Mouse (Mus musculus): Measurements from ENCODE around the gene Fto. TPM values are rescaled to one million over a fixed set of nuclear protein-coding genes. Genes with fewer than 3 reads are reported as not detected.

The Fto gene
- polyA plus RNA-seq, 1 experiment from 2014 or later: 86.9 TPM

GRCm38 (mm10) chr8:91363272-91363860 lies 50.0 kb downstream of the Fto start:
- Histone ChIP-seq H3K4me2 (no peak overlapping the region), H3K9me3 (replicated peaks) (no peaks in the 10 kb centered on the region), H3K36me3 (no peaks in the 10 kb centered on the region), H3K4me1 (peaks cover 22% of the 10 kb centered on the region), H3K27ac (no peak overlapping the region), H3K9ac (no peak overlapping the region), H3K4me3 (replicated peaks) (no peak overlapping the region), H3K27me3 (no peaks in the 10 kb centered on the region)
- no peak for ATAC-seq (replicated peaks; ENCODE audit: low FRiP score)
- WGBS: 92% methylated on average over 10 of the region's 10 CpGs

- 74% methylated on average over 6 of the region's 6 CpGs for WGBS
- Histone ChIP-seq H3K27ac (no peak overlapping the region), H3K36me3 (no peaks in the 10 kb centered on the region), H3K4me2 (no peak overlapping the region), H3K9me3 (replicated peaks) (no peaks in the 10 kb centered on the region), H3K27me3 (no peaks in the 10 kb centered on the region), H3K4me3 (replicated peaks) (no peak overlapping the region), H3K9ac (no peak overlapping the region), H3K4me1 (peaks cover 21% of the 10 kb centered on the region)
- ATAC-seq (replicated peaks; ENCODE audit: low FRiP score): no peak
These were observed 50.9 kb downstream of the Fto start for GRCm38 (mm10) chr8:91364216-91364615.

- H3K36me3 ChIP-seq: no peaks in the 10 kb centered on the region
- H3K9ac ChIP-seq: no peak overlapping the region
- H3K9me3 ChIP-seq (replicated peaks): no peaks in the 10 kb centered on the region
- no peaks in the 10 kb centered on the region for H3K27me3 ChIP-seq
- H3K27ac ChIP-seq: no peak overlapping the region
- H3K4me3 ChIP-seq (replicated peaks): no peak overlapping the region
- H3K4me1 ChIP-seq: peaks cover 24% of the 10 kb centered on the region
- no peak for ATAC-seq (replicated peaks; ENCODE audit: low FRiP score)
- no peak overlapping the region for H3K4me2 ChIP-seq
These were observed 52.5 kb downstream of the Fto start for GRCm38 (mm10) chr8:91365804-91366203.

GRCm38 (mm10) chr8:91370899-91371298 lies 57.6 kb downstream of the Fto start:
- ATAC-seq (replicated peaks; ENCODE audit: low FRiP score): peak; percentile 85
- peak overlapping the region; percentile 47 for H3K27ac ChIP-seq
- 10% methylated on average over 12 of the region's 12 CpGs for WGBS
- H3K9ac ChIP-seq: no peak overlapping the region
- no peak overlapping the region for H3K4me3 ChIP-seq (replicated peaks)
- H3K9me3 ChIP-seq (replicated peaks): no peaks in the 10 kb centered on the region
- H3K27me3 ChIP-seq: no peaks in the 10 kb centered on the region
- no peaks in the 10 kb centered on the region for H3K36me3 ChIP-seq
- peaks cover 34% of the 10 kb centered on the region for H3K4me1 ChIP-seq
- H3K4me2 ChIP-seq: peak overlapping the region; percentile 31

GRCm38 (mm10) chr8:91371995-91372394 lies 58.7 kb downstream of the Fto start:
- Histone ChIP-seq H3K9me3 (replicated peaks) (no peaks in the 10 kb centered on the region), H3K27ac (no peak overlapping the region), H3K27me3 (no peaks in the 10 kb centered on the region), H3K4me1 (peaks cover 45% of the 10 kb centered on the region), H3K36me3 (no peaks in the 10 kb centered on the region), H3K4me3 (replicated peaks) (no peak overlapping the region), H3K4me2 (no peak overlapping the region), H3K9ac (no peak overlapping the region)
- ATAC-seq (replicated peaks; ENCODE audit: low FRiP score): no peak
- 54% methylated on average over 4 of the region's 4 CpGs for WGBS

GRCm38 (mm10) chr8:91372780-91373577 lies 59.7 kb downstream of the Fto start:
- peaks cover 55% of the 10 kb centered on the region for H3K4me1 ChIP-seq
- no peak for ATAC-seq (replicated peaks; ENCODE audit: low FRiP score)
- H3K4me2 ChIP-seq: no peak overlapping the region
- no peaks in the 10 kb centered on the region for H3K27me3 ChIP-seq
- no peak overlapping the region for H3K27ac ChIP-seq
- no peak overlapping the region for H3K9ac ChIP-seq
- H3K36me3 ChIP-seq: no peaks in the 10 kb centered on the region
- H3K9me3 ChIP-seq (replicated peaks): no peaks in the 10 kb centered on the region
- 88% methylated on average over 9 of the region's 9 CpGs for WGBS
- H3K4me3 ChIP-seq (replicated peaks): no peak overlapping the region

- no peak overlapping the region for H3K4me3 ChIP-seq (replicated peaks)
- no peaks in the 10 kb centered on the region for H3K27me3 ChIP-seq
- no peak overlapping the region for H3K27ac ChIP-seq
- H3K4me2 ChIP-seq: no peak overlapping the region
- H3K9me3 ChIP-seq (replicated peaks): no peaks in the 10 kb centered on the region
- 49% methylated on average over 20 of the region's 20 CpGs for WGBS
- peaks cover 63% of the 10 kb centered on the region for H3K4me1 ChIP-seq
- ATAC-seq (replicated peaks; ENCODE audit: low FRiP score): no peak
- H3K36me3 ChIP-seq: no peaks in the 10 kb centered on the region
- H3K9ac ChIP-seq: no peak overlapping the region
These were observed 62.0 kb downstream of the Fto start for GRCm38 (mm10) chr8:91375054-91375938.

GRCm38 (mm10) chr8:91376785-91377184 lies 63.5 kb downstream of the Fto start:
- Histone ChIP-seq H3K36me3 (no peaks in the 10 kb centered on the region), H3K4me2 (peak overlapping the region; percentile 12; the same call in 1 of the 2 replicates), H3K9me3 (replicated peaks) (no peaks in the 10 kb centered on the region), H3K4me1 (peaks cover 65% of the 10 kb centered on the region), H3K4me3 (replicated peaks) (no peak overlapping the region), H3K27ac (no peak overlapping the region), H3K9ac (no peak overlapping the region), H3K27me3 (no peaks in the 10 kb centered on the region)
- ATAC-seq (replicated peaks; ENCODE audit: low FRiP score): no peak
- WGBS: 16% methylated on average over 11 of the region's 11 CpGs

GRCm38 (mm10) chr8:91377275-91377674 lies 64.0 kb downstream of the Fto start:
- Histone ChIP-seq H3K27ac (no peak overlapping the region), H3K4me1 (peaks cover 68% of the 10 kb centered on the region), H3K9ac (no peak overlapping the region), H3K9me3 (replicated peaks) (no peaks in the 10 kb centered on the region), H3K36me3 (no peaks in the 10 kb centered on the region), H3K4me2 (no peak overlapping the region), H3K4me3 (replicated peaks) (no peak overlapping the region), H3K27me3 (no peaks in the 10 kb centered on the region)
- ATAC-seq (replicated peaks; ENCODE audit: low FRiP score): no peak
- WGBS: 58% methylated on average over 6 of the region's 6 CpGs

GRCm38 (mm10) chr8:91378846-91379499 lies 65.6 kb downstream of the Fto start:
- Histone ChIP-seq H3K36me3 (no peaks in the 10 kb centered on the region), H3K4me1 (peaks cover 73% of the 10 kb centered on the region), H3K27ac (no peak overlapping the region), H3K27me3 (no peaks in the 10 kb centered on the region), H3K4me2 (0 out of 2 replicates have a peak overlapping the region, but pooled peaks have one; percentile 9), H3K4me3 (replicated peaks) (no peak overlapping the region), H3K9ac (no peak overlapping the region), H3K9me3 (replicated peaks) (no peaks in the 10 kb centered on the region)
- ATAC-seq (replicated peaks; ENCODE audit: low FRiP score): peak; percentile 86
- WGBS: 30% methylated on average over 13 of the region's 13 CpGs

GRCm38 (mm10) chr8:91380796-91381542 lies 67.6 kb downstream of the Fto start:
- H3K9ac ChIP-seq: no peak overlapping the region
- no peaks in the 10 kb centered on the region for H3K36me3 ChIP-seq
- WGBS: 41% methylated on average over 10 of the region's 10 CpGs
- no peak overlapping the region for H3K4me3 ChIP-seq (replicated peaks)
- no peak overlapping the region for H3K4me2 ChIP-seq
- H3K9me3 ChIP-seq (replicated peaks): no peaks in the 10 kb centered on the region
- H3K4me1 ChIP-seq: peaks cover 66% of the 10 kb centered on the region
- no peaks in the 10 kb centered on the region for H3K27me3 ChIP-seq
- no peak overlapping the region for H3K27ac ChIP-seq
- no peak for ATAC-seq (replicated peaks; ENCODE audit: low FRiP score)

Measured in kidney, embryonic 15.5 days (tissue).